Mouse (Mus musculus) natural killer cell, adult 2 months (primary cell): Measurements from ENCODE around the gene Ahnak.
"Not testable (repeated sequence)": the region's sequence is repeated elsewhere in the genome, so short reads cannot be mapped to it uniquely, and the experiment has no call there.

Experiments used
- DNase-seq, 2 experiments: peaks; one replicate each; pipeline ENCODE4 v3.0.0; 2022; ENCODE audit warnings: low spot score in 2 of 2

Gene Ahnak

GRCm38 (mm10) chr19:8972491-8972890, 16.6 kb upstream of the Ahnak start:
- DNase-seq, result not testable (repeated sequence)

DNA sequence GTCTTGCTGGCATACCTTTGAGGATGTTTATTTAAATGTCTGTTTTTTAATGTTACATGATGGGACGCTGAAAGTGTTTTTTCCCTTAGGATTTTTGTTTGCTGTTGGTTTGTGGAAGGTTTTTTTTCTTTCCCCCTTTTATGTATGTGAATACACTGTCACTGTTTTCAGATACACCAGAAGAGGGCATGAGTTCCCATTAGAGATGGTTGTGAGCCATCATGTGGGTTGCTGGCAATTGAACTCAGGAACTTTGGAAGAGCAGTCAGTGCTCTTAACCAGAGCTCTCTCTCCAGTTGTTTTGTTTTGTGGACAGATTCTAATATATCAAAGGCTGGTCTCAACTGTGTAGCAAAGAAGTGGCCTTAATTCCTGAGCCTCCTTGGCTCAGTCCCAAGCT, 14.4 kb upstream of the Ahnak start:
- no peak for DNase-seq

GRCm38 (mm10) chr19:8975491-8975890, 13.6 kb upstream of the Ahnak start:
- DNase-seq, result no peak

GRCm38 (mm10) chr19:8976535-8976934, 12.5 kb upstream of the Ahnak start:
- peak; percentile 47 to 61 for DNase-seq

DNA sequence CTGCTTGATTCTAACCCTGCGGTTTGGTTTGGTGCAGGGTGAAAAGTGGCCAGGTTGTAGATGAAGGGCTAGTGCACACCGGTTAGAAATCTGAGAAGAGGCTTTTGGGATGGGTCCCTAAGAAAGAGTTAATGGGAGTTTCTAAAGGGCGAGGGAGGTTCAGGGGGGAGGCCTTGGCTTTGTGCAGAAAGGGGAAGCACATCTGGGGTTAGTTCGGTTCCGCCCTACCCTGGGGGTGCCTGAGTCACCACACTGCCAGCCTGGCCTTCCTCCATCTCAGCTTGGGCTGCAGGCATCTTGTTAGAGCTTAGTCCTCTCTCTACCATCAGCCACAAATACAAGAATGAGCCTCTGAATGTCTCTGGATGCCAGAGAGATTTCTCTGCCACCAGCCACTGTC, 8.3 kb upstream of the Ahnak start:
- DNase-seq, result peak; percentile 69 to 73

DNA sequence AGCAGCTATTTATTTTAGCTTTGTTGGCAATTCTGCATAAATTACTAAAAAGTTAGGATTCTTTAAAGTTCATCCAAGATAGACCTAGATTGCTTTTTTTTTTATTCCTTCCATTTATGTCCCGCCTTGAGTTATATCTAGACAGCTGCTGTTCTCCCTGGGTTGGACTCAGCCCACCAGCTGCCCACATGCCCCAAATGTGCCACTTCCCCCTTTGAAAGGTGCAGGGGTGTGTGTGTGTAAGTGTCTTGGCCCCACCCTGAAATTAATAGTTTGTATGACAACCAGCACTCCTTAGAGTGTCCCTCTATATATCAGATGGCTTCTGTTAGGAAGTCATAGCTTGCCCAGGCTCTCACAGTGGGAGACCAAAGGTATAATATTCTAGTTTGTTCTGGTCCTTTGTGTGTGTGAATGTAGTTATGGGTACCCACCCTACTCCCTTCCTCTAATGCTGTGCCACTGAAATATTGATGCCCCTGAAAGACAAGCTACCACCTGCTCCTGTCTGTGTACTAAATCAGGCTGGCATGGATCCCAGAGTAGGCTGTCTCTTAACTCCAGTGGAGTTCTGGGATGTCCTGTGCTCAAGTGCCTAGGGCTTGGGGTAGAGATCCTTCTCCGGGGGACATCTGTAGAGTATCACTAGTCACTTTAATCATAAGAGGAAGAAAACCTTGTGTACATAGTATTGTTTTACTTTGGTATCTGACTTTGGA, 7.5 kb upstream of the Ahnak start:
- DNase-seq, result peak; percentile 41 to 42

- no peak for DNase-seq
Observed at GRCm38 (mm10) chr19:8982303-8983149, 6.6 kb upstream of the Ahnak start.

DNA sequence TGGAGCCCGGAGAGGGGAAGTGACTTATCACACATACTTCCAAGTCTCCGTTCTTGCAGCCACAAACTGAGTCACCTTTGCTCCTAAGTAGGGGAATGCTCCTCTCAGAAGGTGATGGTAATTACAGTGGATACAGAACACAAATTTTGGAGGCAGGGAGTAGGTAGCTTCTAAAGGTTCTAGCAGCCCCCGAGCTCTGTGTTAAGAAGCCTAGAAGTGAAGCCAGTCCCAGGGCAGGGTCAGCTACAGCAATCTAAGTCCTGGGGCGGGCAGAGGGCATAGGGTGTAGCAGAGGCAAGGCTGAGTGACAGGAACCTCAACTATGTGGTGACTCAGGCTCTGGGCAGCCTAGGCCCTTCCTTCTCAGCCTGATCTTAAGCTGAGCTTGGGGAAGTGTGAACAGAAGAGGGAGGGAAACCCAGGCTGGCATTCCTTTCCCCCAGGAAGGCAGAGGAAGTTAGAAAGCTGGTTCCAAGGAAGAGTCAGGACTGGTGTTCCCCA, 5.9 kb upstream of the Ahnak start:
- DNase-seq, result peak; percentile 58 to 67

- DNase-seq, result peak; percentile 92 to 94
Observed at GRCm38 (mm10) chr19:8984255-8984868, 4.7 kb upstream of the Ahnak start.

GRCm38 (mm10) chr19:8985891-8986290, 3.2 kb upstream of the Ahnak start:
- DNase-seq, result no peak

DNA sequence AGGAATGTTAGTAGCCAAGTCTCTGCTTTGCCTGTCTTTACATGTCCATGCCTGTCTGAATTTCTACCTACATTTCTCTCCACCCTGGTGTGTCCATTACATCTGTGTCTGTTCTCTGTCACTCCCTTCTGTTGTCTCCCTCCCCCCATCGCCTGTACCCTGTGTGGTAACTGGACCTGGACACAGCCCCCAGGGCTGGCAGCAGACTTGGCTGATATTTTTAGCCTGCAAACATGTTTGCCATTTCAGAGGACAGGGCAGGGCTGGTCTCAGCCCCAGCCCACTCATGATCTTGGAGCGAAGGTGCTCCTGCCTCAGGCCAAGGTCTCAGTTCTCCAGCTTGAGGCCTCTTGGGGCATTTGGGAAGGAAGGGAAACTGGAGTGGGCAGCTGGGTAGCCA, 1.3 kb upstream of the Ahnak start:
- no peak for DNase-seq

GRCm38 (mm10) chr19:8988346-8989065, 578 bp upstream of the Ahnak start:
- no peak for DNase-seq

DNA sequence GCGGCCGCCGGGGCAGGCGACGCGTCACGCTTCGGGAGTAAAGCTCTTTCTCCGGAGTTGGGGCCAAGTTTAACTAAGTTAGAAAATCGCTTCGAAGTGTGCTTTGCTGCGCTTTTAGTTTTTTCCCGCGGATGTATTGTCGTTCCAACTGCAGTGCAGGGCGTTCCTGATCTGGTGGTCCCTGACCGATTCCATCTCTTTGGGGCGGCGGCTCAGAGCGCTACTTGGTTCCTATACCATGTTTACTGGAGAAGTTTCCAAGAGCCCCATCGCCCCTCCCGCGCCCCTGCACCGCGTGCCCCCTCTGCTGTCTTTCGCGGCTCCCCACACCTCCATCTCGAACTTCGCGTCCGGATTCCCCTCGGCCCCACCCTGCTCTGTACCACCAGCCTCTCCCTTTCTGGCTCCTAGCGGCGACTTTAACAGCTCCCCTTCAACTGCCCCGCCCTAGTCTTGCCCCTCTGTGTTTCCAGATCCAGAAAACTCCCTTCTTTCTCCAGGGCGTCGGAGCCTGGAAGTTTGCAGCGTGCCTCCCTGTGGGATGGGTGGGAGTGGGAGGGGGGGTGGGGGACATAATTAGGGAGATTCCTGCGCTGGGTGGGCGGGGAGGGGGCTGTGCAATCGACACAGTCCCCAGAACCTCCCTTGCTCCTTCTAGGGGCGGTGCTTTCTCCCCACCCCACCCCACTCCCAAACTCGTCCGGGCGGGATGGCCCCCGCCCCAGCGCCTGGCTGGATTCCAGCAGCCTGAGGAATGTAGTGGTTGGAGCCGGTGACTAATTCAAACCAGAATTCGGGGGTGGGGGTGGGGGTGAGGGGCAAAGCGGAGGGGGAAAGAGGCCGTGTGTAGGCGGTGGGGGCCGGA, 715 bp downstream of the Ahnak start:
- DNase-seq, result peak; percentile 69 to 74

GRCm38 (mm10) chr19:8990432-8991102, 1.5 kb downstream of the Ahnak start:
- peak; percentile 61 to 77 for DNase-seq

DNA sequence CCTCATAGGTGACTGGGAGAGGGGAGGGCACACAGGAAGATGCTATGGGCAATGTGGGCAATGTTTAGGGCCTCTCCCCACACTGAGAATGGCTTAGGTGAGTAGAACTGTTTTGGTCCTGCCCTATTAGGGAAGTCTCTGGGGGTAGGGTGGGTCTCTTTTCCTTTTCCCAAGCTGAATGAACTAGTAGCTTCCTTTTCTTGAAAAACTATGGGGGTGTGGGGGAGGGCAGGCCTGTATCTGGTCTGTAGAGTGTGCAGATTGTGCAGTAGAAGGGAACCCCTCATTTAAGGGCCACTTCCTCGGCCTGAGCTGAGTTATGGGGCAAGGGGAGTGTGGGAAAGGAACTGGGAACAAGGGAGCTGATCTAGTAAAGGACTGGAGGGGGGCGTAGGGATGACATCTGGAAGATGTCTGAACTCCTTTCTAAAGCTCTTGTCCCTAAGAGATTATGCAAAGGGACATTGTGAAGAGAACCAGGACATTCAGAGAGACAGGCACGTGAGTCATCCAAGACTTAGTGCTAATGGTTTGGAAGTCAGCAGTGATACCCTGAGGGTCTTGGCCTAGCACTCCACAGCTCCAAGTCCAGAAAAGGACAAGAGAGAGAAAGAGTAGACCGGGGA, 2.3 kb downstream of the Ahnak start:
- no peak for DNase-seq

DNA sequence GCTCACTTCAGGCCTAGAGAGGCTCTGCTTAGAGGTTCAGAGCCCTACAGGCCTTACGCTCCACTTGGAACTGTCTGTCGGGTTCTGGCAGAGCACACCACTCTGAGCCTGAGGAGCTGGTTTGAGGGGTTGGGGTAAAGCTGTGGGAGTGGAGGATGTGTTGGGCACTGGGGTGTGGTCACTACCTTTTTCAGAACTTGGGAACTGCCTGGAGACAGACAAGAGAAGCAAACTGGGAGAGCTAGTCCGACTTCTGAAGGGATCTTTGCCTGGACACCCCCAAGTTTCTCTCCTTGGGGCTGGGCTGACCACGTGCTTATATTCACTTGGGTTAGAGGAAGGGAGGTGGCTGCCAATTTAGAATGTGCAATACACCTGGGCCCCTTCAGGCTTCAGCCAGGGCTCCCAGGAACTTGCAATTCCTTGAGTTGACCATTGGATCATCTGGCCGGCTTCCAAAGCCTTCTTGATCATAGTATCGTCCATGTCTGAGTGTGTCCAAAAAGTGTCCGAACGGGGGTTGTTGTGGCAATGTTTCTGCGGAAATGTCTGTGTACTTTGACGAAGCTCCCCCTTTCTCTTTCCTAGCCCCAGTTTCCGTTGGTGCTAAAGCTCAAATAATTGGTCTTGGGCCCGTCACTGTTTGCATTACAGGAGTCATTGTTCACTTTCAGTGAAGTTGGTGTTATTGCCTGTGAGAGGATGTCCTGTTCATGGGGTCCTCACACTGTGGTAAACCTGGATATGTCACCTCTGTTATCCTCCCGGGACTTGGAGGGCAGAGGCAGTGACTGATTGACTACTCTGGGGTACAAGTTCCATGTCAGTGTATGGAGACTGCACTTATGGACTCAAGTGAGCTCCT, 3.0 kb downstream of the Ahnak start:
- no peak for DNase-seq

GRCm38 (mm10) chr19:8992769-8993624, 3.9 kb downstream of the Ahnak start:
- DNase-seq, result peak; percentile 78 to 85

DNA sequence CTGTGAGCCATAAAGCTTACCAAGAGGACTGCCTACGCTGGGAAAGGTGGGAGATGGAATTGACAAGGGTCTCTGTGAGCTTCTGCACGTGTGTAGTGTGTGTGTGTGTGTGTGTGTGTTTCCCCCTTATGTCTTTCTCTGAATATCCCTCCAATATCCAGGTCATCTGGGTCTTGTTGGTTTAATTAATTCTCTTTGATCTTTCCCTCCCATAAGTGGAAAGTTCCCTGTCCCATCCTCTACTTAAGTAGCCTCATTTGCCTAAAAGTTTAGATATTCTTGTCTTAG, 4.5 kb downstream of the Ahnak start:
- DNase-seq, result no peak
